In genomic region chr2:58544368-58544767, GRCm38 (mm10) we compare ENCODE assay signal across 22 mouse cellular contexts. TPM values are rescaled to one million over a fixed set of nuclear protein-coding genes. Genes with fewer than 3 reads are reported as not detected.
A peak's percentile ranks its signal among the peaks of the same experiment; 100 is the strongest.
DNase-seq lines count a peak whose midpoint lies in the region; ATAC-seq lines count a peak whose summit lies in the region.
"Had no signal": no experiment of that assay in that cellular context is flagged by ENCODE, and none has a peak within 500 bp of the region (broad histone marks: within the 10 kb centered on the region; RNA-seq: fewer than 3 reads in every experiment).

No protein-coding gene starts in this region.

- H3K4me1 ChIP-seq in heart, embryonic 11.5 days (ENCODE audit: control insufficient read depth, insufficient read depth, low read length), result peaks cover 38% of the 10 kb centered on the region
- H3K4me1 ChIP-seq in liver, embryonic 11.5 days (replicated peaks; ENCODE audit: control insufficient read depth, insufficient read depth, low read length), result peaks cover 15% of the 10 kb centered on the region
- no peaks in the 10 kb centered on the region; the same call in 1 of the 2 replicates for H3K4me1 ChIP-seq in liver, embryonic 16.5 days (ENCODE audit: control insufficient read depth, low read depth, low read length)

- H3K36me3 ChIP-seq in heart, embryonic 11.5 days (ENCODE audit: control insufficient read depth, insufficient read depth, low read length), result no peaks in the 10 kb centered on the region
- H3K36me3 ChIP-seq in liver, embryonic 11.5 days (ENCODE audit: control insufficient read depth, insufficient read depth, low read length), result no peaks in the 10 kb centered on the region
- no peaks in the 10 kb centered on the region for H3K36me3 ChIP-seq in liver, embryonic 16.5 days (ENCODE audit: control insufficient read depth, insufficient read depth)
- H3K36me3 ChIP-seq: embryonic facial prominence, embryonic 15.5 days; forebrain, embryonic 15.5 days; hindbrain, embryonic 12.5 days had no signal

- H3K9ac ChIP-seq in heart, embryonic 11.5 days (ENCODE audit: low read depth, low read length), result no peak overlapping the region
- no peak overlapping the region for H3K9ac ChIP-seq in liver, embryonic 11.5 days (ENCODE audit: low read depth, low read length)
- H3K9ac ChIP-seq in liver, embryonic 16.5 days (ENCODE audit: low read depth, low read length), result no peak overlapping the region
- H3K9ac ChIP-seq: embryonic facial prominence, embryonic 15.5 days; forebrain, embryonic 15.5 days; hindbrain, embryonic 12.5 days had no signal

- ATAC-seq in heart, embryonic 11.5 days (replicated peaks; ENCODE audit: insufficient number of reproducible peaks, low FRiP score, low TSS enrichment), result no peak
- peak; percentile 85 for ATAC-seq in liver, embryonic 11.5 days (replicated peaks; ENCODE audit: low FRiP score)
- peak; percentile 43; the same call in 1 of the 2 replicates for ATAC-seq in liver, embryonic 16.5 days (ENCODE audit: low read depth)
- ATAC-seq: forebrain, embryonic 15.5 days; hindbrain, embryonic 16.5 days; Patski had no signal

- H3K27ac ChIP-seq in heart, embryonic 11.5 days (ENCODE audit: low read depth, low read length), result 0 out of 2 replicates have a peak overlapping the region, but pooled peaks have one; percentile 35
- no peak overlapping the region for H3K27ac ChIP-seq in liver, embryonic 11.5 days (ENCODE audit: low read depth, low read length)
- H3K27ac ChIP-seq in liver, embryonic 16.5 days (ENCODE audit: low read length), result no peak overlapping the region
- H3K27ac ChIP-seq: embryonic facial prominence, embryonic 15.5 days; forebrain, embryonic 10.5 days; forebrain, embryonic 15.5 days; hindbrain, embryonic 12.5 days had no signal

- H3K9me3 ChIP-seq in heart, embryonic 11.5 days (replicated peaks; ENCODE audit: control insufficient read depth, low read length), result no peaks in the 10 kb centered on the region
- no peaks in the 10 kb centered on the region for H3K9me3 ChIP-seq in liver, embryonic 11.5 days (ENCODE audit: control insufficient read depth, low read length)
- H3K9me3 ChIP-seq in liver, embryonic 16.5 days (replicated peaks; ENCODE audit: control insufficient read depth, low read length), result no peaks in the 10 kb centered on the region
- H3K9me3 ChIP-seq: embryonic facial prominence, embryonic 15.5 days; forebrain, embryonic 10.5 days; forebrain, embryonic 15.5 days; hindbrain, embryonic 12.5 days had no signal

- DNase-seq in heart, postnatal 25 days (ENCODE audit: low spot score), result no peak
- peak; percentile 20 for DNase-seq in 416B (ENCODE audit: low read depth)
- no peak for DNase-seq in liver, embryonic 11.5 days (ENCODE audit: low spot score)
- DNase-seq in retina, embryonic 14.5 days (ENCODE audit: low spot score), result no peak
- no peak for DNase-seq in gastrocnemius, postnatal 25 days
- DNase-seq in embryo, embryonic 9.5 days (ENCODE audit: extremely low spot score), result no peak
- DNase-seq: adrenal gland, adult 2 months; adrenal gland, postnatal 25 days; cerebellum, adult 18-20 months; cerebellum, adult 9-11 months; cerebellum, postnatal 36 days; heart, postnatal 36 days had no signal

- intact Hi-C loops in heart, postnatal 25 days (cut with DNase I), result no loop called here

- no peak overlapping the region for H3K4me2 ChIP-seq in heart, embryonic 11.5 days
- H3K4me2 ChIP-seq in liver, embryonic 11.5 days, result no peak overlapping the region
- H3K4me2 ChIP-seq in liver, embryonic 16.5 days (ENCODE audit: low read depth, low read length), result no peak overlapping the region
- H3K4me2 ChIP-seq: embryonic facial prominence, embryonic 15.5 days; forebrain, embryonic 15.5 days; hindbrain, embryonic 12.5 days had no signal

- no peak overlapping the region for H3K4me3 ChIP-seq in heart, embryonic 11.5 days (ENCODE audit: low read depth, low read length)
- no peak overlapping the region for H3K4me3 ChIP-seq in liver, embryonic 11.5 days (ENCODE audit: low read depth, low read length)
- no peak overlapping the region for H3K4me3 ChIP-seq in liver, embryonic 16.5 days (ENCODE audit: low read depth, low read length)
- H3K4me3 ChIP-seq: embryonic facial prominence, embryonic 15.5 days; erythroblast, embryonic 14.5 days; forebrain, embryonic 10.5 days; forebrain, embryonic 15.5 days; hindbrain, embryonic 12.5 days had no signal

- 28% methylated on average over 6 of the region's 6 CpGs for WGBS in heart, embryonic 11.5 days (ENCODE audit: insufficient replicate concordance)
- WGBS in liver, embryonic 11.5 days, result 30% methylated on average over 6 of the region's 6 CpGs
- 30% methylated on average over 6 of the region's 6 CpGs for WGBS in liver, embryonic 16.5 days (ENCODE audit: insufficient replicate concordance)

- no peaks in the 10 kb centered on the region for H3K27me3 ChIP-seq in heart, embryonic 11.5 days (ENCODE audit: control insufficient read depth, insufficient read depth, low read length)
- H3K27me3 ChIP-seq in liver, embryonic 11.5 days (replicated peaks; ENCODE audit: control insufficient read depth, insufficient read depth, low read length), result no peaks in the 10 kb centered on the region
- no peaks in the 10 kb centered on the region for H3K27me3 ChIP-seq in liver, embryonic 16.5 days (ENCODE audit: control insufficient read depth, insufficient read depth, low read depth, low read length)
- H3K27me3 ChIP-seq: embryonic facial prominence, embryonic 15.5 days; forebrain, embryonic 15.5 days; hindbrain, embryonic 12.5 days; Patski had no signal

RNA-seq across cellular contexts. Expression of gene Acvr1, which starts 22.6 kb away (rescaled TPM):
- polyA plus RNA-seq in heart, embryonic 11.5 days (2014; fragmentation: Nextera tagmentation; extraction: Ambion mirVana), result 11.8 and 12.9 TPM in 2 replicates
- total RNA-seq in heart, postnatal 25 days (2021), result 10 to 100 TPM; 16.0 to 19.5 TPM
- polyA plus RNA-seq in liver, embryonic 11.5 days (2014; fragmentation: Nextera tagmentation; extraction: Ambion mirVana), result 6.2 and 6.3 TPM in 2 replicates
- polyA plus RNA-seq in liver, embryonic 16.5 days (2015; fragmentation: Nextera tagmentation; extraction: Ambion mirVana), result 2.0 and 2.1 TPM in 2 replicates
- 10 to 100 TPM; 12.4 to 16.2 TPM for total RNA-seq in gastrocnemius, postnatal 25 days (2021)
- total RNA-seq: MEL had no signal
- polyA plus RNA-seq: erythroblast, embryonic 14.5 days had no signal

RNA-seq across cellular contexts. Expression of gene Upp2, which starts 22.7 kb away (rescaled TPM):
- polyA plus RNA-seq in heart, embryonic 11.5 days (2014; fragmentation: Nextera tagmentation; extraction: Ambion mirVana), result 8.4 and 8.6 TPM in 2 replicates
- 1 to 10 TPM; 3.1 to 3.8 TPM for total RNA-seq in heart, postnatal 25 days (2021)
- 4.8 and 5.4 TPM in 2 replicates for polyA plus RNA-seq in liver, embryonic 11.5 days (2014; fragmentation: Nextera tagmentation; extraction: Ambion mirVana)
- 4.6 and 5.5 TPM in 2 replicates for polyA plus RNA-seq in liver, embryonic 16.5 days (2015; fragmentation: Nextera tagmentation; extraction: Ambion mirVana)
- total RNA-seq in gastrocnemius, postnatal 25 days (2021), result 1 to 10 TPM; 1.9 to 2.4 TPM
- total RNA-seq: MEL had no signal
- polyA plus RNA-seq: erythroblast, embryonic 14.5 days had no signal
